Mouse (Mus musculus): Measurements from ENCODE around the gene Abca12. TPM values are rescaled to one million over a fixed set of nuclear protein-coding genes. Genes with fewer than 3 reads are reported as not detected.

The Abca12 gene
- total RNA-seq, 2 experiments from 2014 or later, result not detected

GRCm38 (mm10) chr1:71235335-71235734, 179.4 kb downstream of the Abca12 start:
- ATAC-seq (replicated peaks; ENCODE audit: poor library complexity, severe bottlenecking), result no peak

GRCm38 (mm10) chr1:71231211-71231610, 183.5 kb downstream of the Abca12 start:
- ATAC-seq (replicated peaks; ENCODE audit: poor library complexity, severe bottlenecking), result no peak

GRCm38 (mm10) chr1:71203581-71203980, 211.1 kb downstream of the Abca12 start:
- no peak for ATAC-seq (replicated peaks; ENCODE audit: poor library complexity, severe bottlenecking)

GRCm38 (mm10) chr1:71196191-71196590, 218.5 kb downstream of the Abca12 start:
- ATAC-seq (replicated peaks; ENCODE audit: poor library complexity, severe bottlenecking), result no peak

- ATAC-seq (replicated peaks; ENCODE audit: poor library complexity, severe bottlenecking), result no peak
Measured at GRCm38 (mm10) chr1:71195333-71195732, 219.4 kb downstream of the Abca12 start.

- ATAC-seq (replicated peaks; ENCODE audit: poor library complexity, severe bottlenecking), result no peak
Measured at GRCm38 (mm10) chr1:71193931-71194330, 220.8 kb downstream of the Abca12 start.

Other genes with a start within 250 kb of the Abca12 start
- 89.3 and 116 TPM in 2 replicates for gene Atic, start 142.2 kb upstream of the Abca12 start, total RNA-seq (2014; fragmentation: Nextera tagmentation)
- gene Atic, start 142.2 kb upstream of the Abca12 start, total RNA-seq (2017), result 166 and 206 TPM in 2 replicates
- gene Fn1, start 238.3 kb upstream of the Abca12 start, total RNA-seq (2014; fragmentation: Nextera tagmentation), result 4.5 and 10.9 TPM in 2 replicates
- 7.2 and 9.3 TPM in 2 replicates for gene Fn1, start 238.3 kb upstream of the Abca12 start, total RNA-seq (2017)

All from granulocyte monocyte progenitor cell, adult 5-6 weeks (primary cell).